Mouse (Mus musculus): ENCODE data around the gene Mt3. TPM values are rescaled to one million over a fixed set of nuclear protein-coding genes. Genes with fewer than 3 reads are reported as not detected.
A peak's percentile ranks its signal among the peaks of the same experiment; 100 is the strongest.

Mt3 gene
- polyA plus RNA-seq, 1 experiment from 2014 or later, result 2.2 TPM

DNA sequence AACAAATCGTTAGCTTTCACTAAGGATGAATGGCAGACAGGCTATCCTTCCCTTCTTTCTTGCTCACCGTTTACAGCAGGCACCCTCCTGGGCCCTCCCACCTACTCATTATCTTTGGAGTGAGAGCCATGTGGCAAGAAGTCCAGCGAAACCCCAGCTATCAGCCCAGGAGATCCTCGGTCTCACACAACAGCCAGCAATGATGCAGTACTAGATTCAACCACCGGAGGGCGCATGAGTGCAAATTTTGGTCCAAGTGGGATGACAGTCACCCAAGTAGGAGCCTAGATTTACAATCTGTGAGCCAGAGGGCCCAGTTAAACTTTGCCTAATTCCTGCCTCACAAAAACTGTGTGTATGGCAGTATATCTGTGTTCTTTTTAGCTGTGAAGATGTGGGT is 14.8 kb downstream of the Mt3 start:
- TF ChIP-seq CTCF (IDR thresholded peaks at IDR 0.05; ENCODE audit: low read depth), result peak; percentile 97
- Histone ChIP-seq H3K27me3 (ENCODE audit: insufficient read depth, low read length) (no peaks in the 10 kb centered on the region), H3K9me3 (replicated peaks; ENCODE audit: low read length) (no peaks in the 10 kb centered on the region), H3K9ac (ENCODE audit: low read depth, low read length) (peak overlapping the region; percentile 24; the same call in 1 of the 2 replicates), H3K4me2 (ENCODE audit: low read length) (no peak overlapping the region), H3K4me3 (replicated peaks; ENCODE audit: low read depth, low read length) (no peak overlapping the region), H3K36me3 (ENCODE audit: insufficient read depth, low read length) (no peaks in the 10 kb centered on the region), H3K4me1 (replicated peaks; ENCODE audit: insufficient read depth, low read length) (peaks cover 12% of the 10 kb centered on the region), H3K27ac (no peak overlapping the region)
- DNase-seq (ENCODE audit: low spot score), result peak; percentile 85
- ATAC-seq (replicated peaks; ENCODE audit: low FRiP score, low read depth), result peak; percentile 63; the same call in 1 of the 2 replicates
- WGBS, result 3% methylated on average over 6 of the region's 6 CpGs

DNA sequence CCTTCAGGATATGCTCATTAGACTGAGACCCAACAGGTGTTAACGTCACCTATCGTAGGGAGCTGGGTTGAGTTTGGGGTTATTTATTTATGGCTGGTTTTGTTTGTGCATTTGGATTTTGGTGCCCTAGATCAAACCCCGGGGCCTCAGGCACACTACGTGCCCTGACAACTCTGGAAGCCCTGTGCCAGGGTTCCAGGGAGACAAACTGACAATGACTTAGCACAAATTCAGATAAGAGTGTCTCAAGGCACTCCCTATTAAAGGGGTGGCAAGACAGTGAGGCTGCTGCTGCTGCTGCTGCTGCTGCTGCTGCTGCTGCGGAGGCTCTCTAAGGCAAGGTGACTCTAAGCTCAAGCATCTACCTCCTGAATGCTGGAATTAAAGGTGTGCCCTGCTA is 17.1 kb downstream of the Mt3 start:
- H3K9me3 ChIP-seq (replicated peaks; ENCODE audit: low read length), result no peaks in the 10 kb centered on the region
- no peaks in the 10 kb centered on the region for H3K27me3 ChIP-seq (ENCODE audit: insufficient read depth, low read length)
- no peak for TF ChIP-seq CTCF (IDR thresholded peaks at IDR 0.05; ENCODE audit: low read depth)
- no peak overlapping the region for H3K4me3 ChIP-seq (replicated peaks; ENCODE audit: low read depth, low read length)
- no peak for DNase-seq (ENCODE audit: low spot score)
- no peaks in the 10 kb centered on the region for H3K36me3 ChIP-seq (ENCODE audit: insufficient read depth, low read length)
- no peak for ATAC-seq (replicated peaks; ENCODE audit: low FRiP score, low read depth)
- H3K9ac ChIP-seq (ENCODE audit: low read depth, low read length), result no peak overlapping the region
- peaks cover 12% of the 10 kb centered on the region for H3K4me1 ChIP-seq (replicated peaks; ENCODE audit: insufficient read depth, low read length)
- H3K4me2 ChIP-seq (ENCODE audit: low read length), result no peak overlapping the region
- H3K27ac ChIP-seq, result no peak overlapping the region
- WGBS, result 89% methylated on average over 5 of the region's 5 CpGs

DNA sequence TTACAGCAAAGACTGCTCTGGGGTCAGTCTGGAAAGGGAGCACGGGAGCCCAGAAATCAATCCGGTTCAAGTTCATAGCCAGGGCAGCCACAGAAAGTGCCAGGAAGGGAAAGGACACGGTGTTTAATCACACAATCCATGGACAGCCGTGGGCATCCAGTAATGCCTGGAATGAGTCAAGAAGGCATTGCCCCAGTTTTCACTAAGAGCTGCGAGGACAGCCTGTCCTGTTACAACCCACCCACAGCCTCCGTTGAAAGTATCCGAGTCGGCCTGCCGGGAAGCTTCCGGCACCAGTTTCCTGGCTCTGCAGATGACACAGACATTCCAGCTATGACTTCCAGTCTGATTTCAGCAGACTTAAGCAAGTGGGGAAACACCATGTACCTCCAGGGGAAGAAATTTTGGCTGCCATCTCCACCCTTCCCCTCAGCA is 18.9 kb downstream of the Mt3 start:
- Histone ChIP-seq H3K27ac (peak overlapping the region; percentile 0; the same call in 1 of the 2 replicates), H3K9ac (ENCODE audit: low read depth, low read length) (no peak overlapping the region), H3K27me3 (ENCODE audit: insufficient read depth, low read length) (no peaks in the 10 kb centered on the region), H3K4me3 (replicated peaks; ENCODE audit: low read depth, low read length) (no peak overlapping the region), H3K4me2 (ENCODE audit: low read length) (peak overlapping the region; percentile 77), H3K4me1 (replicated peaks; ENCODE audit: insufficient read depth, low read length) (peaks cover 12% of the 10 kb centered on the region), H3K36me3 (ENCODE audit: insufficient read depth, low read length) (no peaks in the 10 kb centered on the region), H3K9me3 (replicated peaks; ENCODE audit: low read length) (no peaks in the 10 kb centered on the region)
- TF ChIP-seq CTCF (IDR thresholded peaks at IDR 0.05; ENCODE audit: low read depth), result no peak
- ATAC-seq (replicated peaks; ENCODE audit: low FRiP score, low read depth) (no peak), DNase-seq (ENCODE audit: low spot score) (peak; percentile 66)
- 24% methylated on average over 10 of the region's 10 CpGs for WGBS

DNA sequence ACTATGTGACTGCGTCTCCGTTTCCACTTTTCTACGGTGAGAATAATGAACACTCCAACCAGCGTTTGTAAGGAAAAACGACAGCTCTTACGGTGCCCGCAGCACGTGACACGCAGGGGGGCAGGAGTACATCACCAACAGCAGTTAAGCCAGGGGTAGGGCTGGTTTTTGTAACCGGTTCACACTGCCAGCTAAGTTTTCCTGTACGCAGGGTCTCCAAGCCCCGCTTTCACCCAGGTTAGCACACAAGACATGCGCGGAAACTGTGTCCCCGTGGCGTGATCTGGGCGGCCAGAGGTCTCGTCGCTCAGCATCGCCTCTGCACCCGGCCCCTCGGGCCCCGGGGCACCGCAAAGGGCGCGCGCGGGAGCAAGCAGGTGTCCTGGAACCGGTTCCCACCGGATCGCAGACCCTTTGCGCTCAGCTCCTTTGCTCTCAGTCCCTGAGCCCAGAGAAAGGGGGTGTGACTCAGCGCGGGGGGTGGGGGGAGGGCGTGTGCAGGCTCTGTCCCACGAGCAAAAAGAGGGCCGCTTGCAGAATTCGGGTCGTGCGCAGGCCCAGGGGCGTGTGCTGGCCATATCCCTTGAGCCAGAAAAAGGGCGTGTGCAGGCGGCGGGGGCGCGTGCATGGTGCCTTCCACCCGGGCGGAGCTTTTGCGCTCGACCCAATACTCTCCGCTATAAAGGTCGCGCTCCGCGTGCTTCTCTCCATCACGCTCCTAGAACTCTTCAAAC is 19.8 kb downstream of the Mt3 start, which contains the start of gene Mt2:
Mt2 (plus strand) TSS at position 590 of the 734 bp plus-strand sequence.
- TF ChIP-seq CTCF (IDR thresholded peaks at IDR 0.05; ENCODE audit: low read depth), result no peak
- no peaks in the 10 kb centered on the region for H3K9me3 ChIP-seq (replicated peaks; ENCODE audit: low read length)
- no peaks in the 10 kb centered on the region for H3K36me3 ChIP-seq (ENCODE audit: insufficient read depth, low read length)
- ATAC-seq (replicated peaks; ENCODE audit: low FRiP score, low read depth), result peak; percentile 79
- peak within 1 kb of the TSS; percentile 10 for H3K27ac ChIP-seq
- WGBS, result under 1% methylated on average over 54 of the region's 56 CpGs
- peaks cover 12% of the 10 kb centered on the region for H3K4me1 ChIP-seq (replicated peaks; ENCODE audit: insufficient read depth, low read length)
- peak within 1 kb of the TSS; percentile 23 for H3K4me3 ChIP-seq (replicated peaks; ENCODE audit: low read depth, low read length)
- no peaks in the 10 kb centered on the region for H3K27me3 ChIP-seq (ENCODE audit: insufficient read depth, low read length)
- DNase-seq (ENCODE audit: low spot score), result peak; percentile 70
- peak within 1 kb of the TSS; percentile 77 for H3K4me2 ChIP-seq (ENCODE audit: low read length)
- H3K9ac ChIP-seq (ENCODE audit: low read depth, low read length), result peak within 1 kb of the TSS; percentile 6

DNA sequence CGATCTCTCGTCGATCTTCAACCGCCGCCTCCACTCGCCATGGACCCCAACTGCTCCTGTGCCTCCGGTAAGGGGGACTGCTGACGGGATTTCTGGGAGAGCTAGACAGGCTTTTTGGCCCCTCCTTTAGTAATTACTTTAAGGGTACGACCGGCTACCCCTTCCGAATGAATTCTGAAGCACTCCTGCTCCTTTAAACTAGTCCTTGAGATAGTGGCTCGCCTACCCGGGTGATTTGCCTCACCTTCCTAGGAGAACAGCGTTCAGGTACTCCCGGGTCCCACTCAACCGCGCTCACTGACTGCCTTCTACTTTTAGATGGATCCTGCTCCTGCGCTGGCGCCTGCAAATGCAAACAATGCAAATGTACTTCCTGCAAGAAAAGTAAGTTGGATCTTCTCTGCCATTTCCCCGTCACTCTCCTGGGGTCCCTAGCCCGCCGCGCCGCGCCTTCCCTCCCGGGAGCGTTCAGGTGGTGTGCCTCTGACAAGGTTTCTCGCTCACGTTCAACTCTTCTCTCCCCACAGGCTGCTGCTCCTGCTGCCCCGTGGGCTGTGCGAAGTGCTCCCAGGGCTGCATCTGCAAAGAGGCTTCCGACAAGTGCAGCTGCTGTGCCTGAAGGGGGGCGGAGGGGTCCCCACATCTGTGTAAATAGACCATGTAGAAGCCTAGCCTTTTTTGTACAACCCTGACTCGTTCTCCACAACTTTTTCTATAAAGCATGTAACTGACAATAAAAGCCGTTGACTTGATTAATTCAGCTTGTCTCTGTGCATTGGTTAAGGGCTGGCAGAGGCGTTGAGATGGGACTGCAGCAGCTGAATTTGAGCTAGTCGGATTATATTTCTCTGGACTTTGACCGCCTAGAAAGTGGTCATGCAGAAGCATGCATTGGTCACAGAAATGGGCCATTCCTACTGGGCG is 20.7 kb downstream of the Mt3 start:
- no peak for ATAC-seq (replicated peaks; ENCODE audit: low FRiP score, low read depth)

DNA sequence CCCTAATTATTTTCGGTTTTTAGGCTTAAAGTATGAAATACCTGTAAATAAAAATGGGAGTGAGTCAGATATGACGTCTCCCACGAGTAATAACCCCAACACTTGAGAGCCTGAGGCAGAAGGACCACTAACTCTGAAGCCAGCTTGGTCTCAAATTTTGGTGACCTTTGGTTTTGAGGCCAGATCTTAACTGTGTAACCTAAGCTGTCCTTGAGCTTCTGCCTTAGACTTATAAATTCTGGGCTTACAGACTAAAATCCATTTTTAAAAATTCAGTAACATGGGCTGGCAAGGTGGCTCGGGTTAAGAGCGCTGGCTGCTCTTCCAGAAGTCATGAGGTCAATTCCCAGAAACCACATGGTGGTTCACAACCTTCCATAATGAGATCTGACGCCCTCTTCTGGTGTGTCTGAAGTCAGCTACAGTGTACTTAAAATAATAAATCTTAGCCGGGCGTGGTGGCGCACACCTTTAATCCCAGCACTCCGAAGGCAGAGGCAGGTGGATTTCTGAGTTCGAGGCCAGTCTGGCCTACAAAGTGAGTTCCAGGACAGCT is 21.5 kb downstream of the Mt3 start:
- Histone ChIP-seq H3K36me3 (ENCODE audit: insufficient read depth, low read length) (no peaks in the 10 kb centered on the region), H3K4me2 (ENCODE audit: low read length) (no peak overlapping the region), H3K27me3 (ENCODE audit: insufficient read depth, low read length) (no peaks in the 10 kb centered on the region), H3K9ac (ENCODE audit: low read depth, low read length) (no peak overlapping the region), H3K27ac (no peak overlapping the region), H3K4me1 (replicated peaks; ENCODE audit: insufficient read depth, low read length) (peaks cover 12% of the 10 kb centered on the region), H3K9me3 (replicated peaks; ENCODE audit: low read length) (no peaks in the 10 kb centered on the region), H3K4me3 (replicated peaks; ENCODE audit: low read depth, low read length) (no peak overlapping the region)
- WGBS, result 54% methylated on average over 11 of the region's 11 CpGs
- TF ChIP-seq CTCF (IDR thresholded peaks at IDR 0.05; ENCODE audit: low read depth), result 0 out of 2 replicates have a peak, but pooled peaks have one; percentile 7
- DNase-seq (ENCODE audit: low spot score) (no peak), ATAC-seq (replicated peaks; ENCODE audit: low FRiP score, low read depth) (no peak)

More for the DNA sequence above, 20.7 kb downstream of the Mt3 start:
- no peak for DNase-seq (ENCODE audit: low spot score)
- Histone ChIP-seq H3K4me2 (ENCODE audit: low read length) (peak overlapping the region; percentile 77), H3K36me3 (ENCODE audit: insufficient read depth, low read length) (no peaks in the 10 kb centered on the region), H3K4me3 (replicated peaks; ENCODE audit: low read depth, low read length) (peak overlapping the region; percentile 23), H3K27ac (peak overlapping the region; percentile 10; the same call in 1 of the 2 replicates), H3K4me1 (replicated peaks; ENCODE audit: insufficient read depth, low read length) (peaks cover 12% of the 10 kb centered on the region), H3K27me3 (ENCODE audit: insufficient read depth, low read length) (no peaks in the 10 kb centered on the region), H3K9me3 (replicated peaks; ENCODE audit: low read length) (no peaks in the 10 kb centered on the region), H3K9ac (ENCODE audit: low read depth, low read length) (peak overlapping the region; percentile 6)
- TF ChIP-seq CTCF (IDR thresholded peaks at IDR 0.05; ENCODE audit: low read depth), result no peak
- under 1% methylated on average over 39 of the region's 39 CpGs for WGBS

Data from kidney, postnatal 0 days (tissue).